Mouse (Mus musculus): ENCODE data around the gene Slc11a2. TPM values are rescaled to one million over a fixed set of nuclear protein-coding genes. Genes with fewer than 3 reads are reported as not detected.

Slc11a2 gene
- polyA plus RNA-seq, 1 experiment from 2014 or later: 28.1 TPM

DNA sequence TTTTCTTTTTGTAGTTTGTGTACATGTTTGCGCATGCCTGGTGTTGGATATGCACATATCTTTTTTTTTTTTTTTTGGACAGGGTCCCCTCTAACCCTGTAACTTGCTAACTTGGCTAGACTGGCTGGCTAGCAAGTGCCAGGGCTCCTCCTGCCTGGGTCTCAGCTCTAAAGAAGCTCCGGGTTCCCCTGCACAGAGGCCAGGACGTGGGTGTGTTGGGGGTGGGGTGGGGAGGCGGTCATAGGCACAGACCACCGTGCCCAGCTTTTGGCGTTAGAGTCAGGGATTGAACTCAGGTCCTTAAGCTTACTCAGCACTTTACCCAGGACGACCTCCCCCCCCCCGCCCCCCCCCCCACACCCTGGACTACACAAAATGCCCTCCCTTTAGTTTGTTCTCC is 42.9 kb upstream of the Slc11a2 start:
- Histone ChIP-seq H3K9me3 (replicated peaks; ENCODE audit: low read length) (no peaks in the 10 kb centered on the region), H3K27ac (no peak overlapping the region), H3K4me2 (ENCODE audit: low read length) (peak overlapping the region; percentile 65; the same call in 1 of the 2 replicates), H3K4me3 (replicated peaks; ENCODE audit: low read depth, low read length) (no peak overlapping the region), H3K27me3 (ENCODE audit: insufficient read depth, low read length) (no peaks in the 10 kb centered on the region), H3K36me3 (ENCODE audit: insufficient read depth, low read length) (peaks cover 4% of the 10 kb centered on the region; the same call in 1 of the 2 replicates), H3K4me1 (replicated peaks; ENCODE audit: insufficient read depth, low read length) (peaks cover 12% of the 10 kb centered on the region; the same call in 1 of the 2 replicates), H3K9ac (ENCODE audit: low read depth, low read length) (no peak overlapping the region)
- DNase-seq (ENCODE audit: low spot score) (no peak), ATAC-seq (replicated peaks; ENCODE audit: low FRiP score, low read depth) (no peak)
- TF ChIP-seq CTCF (IDR thresholded peaks at IDR 0.05; ENCODE audit: low read depth): no peak
- 38% methylated on average over 8 of the region's 8 CpGs for WGBS

DNA sequence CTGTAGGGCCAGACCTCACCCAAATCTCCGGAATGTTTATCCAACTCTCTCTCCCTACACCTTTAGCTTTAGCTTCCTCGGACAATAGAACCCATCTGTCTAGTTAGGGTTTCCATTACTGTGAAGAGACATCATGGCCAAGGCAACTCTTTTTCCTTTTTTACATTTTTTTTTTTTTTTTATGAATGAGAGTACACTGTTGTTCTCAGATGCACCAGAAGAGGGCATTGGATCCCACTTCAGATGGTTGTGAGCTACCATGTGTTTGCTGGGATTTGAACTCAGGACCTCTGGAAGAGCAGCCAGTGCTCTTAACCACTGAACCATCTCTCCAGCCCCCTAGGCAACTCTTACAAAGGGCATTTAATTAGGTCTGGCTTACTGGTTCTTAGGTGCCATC is 40.6 kb upstream of the Slc11a2 start:
- WGBS: 80% methylated on average over 2 of the region's 2 CpGs

DNA sequence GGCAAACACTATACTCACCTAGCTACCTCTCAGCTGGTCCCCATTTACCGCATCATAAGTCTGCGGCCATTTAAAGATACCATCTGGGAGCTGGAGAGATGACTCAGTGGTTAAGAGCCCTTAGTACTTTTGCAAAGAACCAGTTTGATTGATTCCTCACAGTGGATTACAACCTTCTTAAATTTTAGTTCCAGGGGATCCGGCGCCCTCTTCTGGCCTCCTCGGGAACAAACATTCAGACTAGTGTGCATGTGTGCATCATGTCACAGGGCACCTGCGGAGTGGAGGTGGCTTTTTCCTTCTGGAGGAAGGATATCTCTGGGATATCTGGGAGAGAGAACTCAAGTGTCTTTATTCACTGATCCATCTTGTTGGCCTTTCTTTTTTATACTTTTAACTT is 38.8 kb upstream of the Slc11a2 start:
- Histone ChIP-seq H3K9ac (ENCODE audit: low read depth, low read length) (no peak overlapping the region), H3K36me3 (ENCODE audit: insufficient read depth, low read length) (no peaks in the 10 kb centered on the region), H3K4me1 (replicated peaks; ENCODE audit: insufficient read depth, low read length) (0 out of 2 replicates have a peak, but pooled peaks cover 4% of the 10 kb centered on the region), H3K9me3 (replicated peaks; ENCODE audit: low read length) (no peaks in the 10 kb centered on the region), H3K4me3 (replicated peaks; ENCODE audit: low read depth, low read length) (no peak overlapping the region), H3K27ac (no peak overlapping the region), H3K27me3 (ENCODE audit: insufficient read depth, low read length) (no peaks in the 10 kb centered on the region), H3K4me2 (ENCODE audit: low read length) (no peak overlapping the region)
- peak; percentile 82 for TF ChIP-seq CTCF (IDR thresholded peaks at IDR 0.05; ENCODE audit: low read depth)
- 21% methylated on average over 6 of the region's 6 CpGs for WGBS
- peak; percentile 76 for DNase-seq (ENCODE audit: low spot score)
- ATAC-seq (replicated peaks; ENCODE audit: low FRiP score, low read depth): 0 out of 2 replicates have a peak, but pooled peaks have one; percentile 18

More for the DNA sequence above, 40.6 kb upstream of the Slc11a2 start:
- TF ChIP-seq CTCF (IDR thresholded peaks at IDR 0.05; ENCODE audit: low read depth): peak; percentile 25; the same call in 1 of the 2 replicates
- Histone ChIP-seq H3K27me3 (ENCODE audit: insufficient read depth, low read length) (no peaks in the 10 kb centered on the region), H3K9ac (ENCODE audit: low read depth, low read length) (no peak overlapping the region), H3K27ac (no peak overlapping the region), H3K36me3 (ENCODE audit: insufficient read depth, low read length) (no peaks in the 10 kb centered on the region), H3K4me3 (replicated peaks; ENCODE audit: low read depth, low read length) (no peak overlapping the region), H3K4me2 (ENCODE audit: low read length) (no peak overlapping the region), H3K4me1 (replicated peaks; ENCODE audit: insufficient read depth, low read length) (peaks cover 12% of the 10 kb centered on the region; the same call in 1 of the 2 replicates), H3K9me3 (replicated peaks; ENCODE audit: low read length) (no peaks in the 10 kb centered on the region)
- ATAC-seq (replicated peaks; ENCODE audit: low FRiP score, low read depth) (no peak), DNase-seq (ENCODE audit: low spot score) (no peak)

DNA sequence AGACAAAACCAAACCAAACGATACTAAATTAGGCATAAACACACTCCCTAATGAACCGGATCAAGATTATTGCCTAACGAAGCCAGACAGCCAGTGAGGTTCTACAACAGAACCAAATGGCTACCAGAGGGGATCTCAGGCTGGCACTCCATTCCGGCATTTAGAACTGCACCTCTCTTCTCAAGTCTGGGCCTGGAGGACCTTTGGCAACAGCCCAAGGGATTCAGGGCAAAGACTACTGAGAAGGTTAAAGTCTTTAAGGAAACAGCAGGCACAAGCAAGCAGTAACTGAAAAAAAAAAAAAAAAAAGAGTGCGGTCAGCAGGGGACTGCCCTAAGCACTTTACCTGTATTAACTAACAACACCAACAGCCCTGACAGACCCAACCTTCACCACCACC is 37.2 kb upstream of the Slc11a2 start:
- Histone ChIP-seq H3K27me3 (ENCODE audit: insufficient read depth, low read length) (no peaks in the 10 kb centered on the region), H3K4me2 (ENCODE audit: low read length) (no peak overlapping the region), H3K4me3 (replicated peaks; ENCODE audit: low read depth, low read length) (no peak overlapping the region), H3K27ac (peak overlapping the region; percentile 22; the same call in 1 of the 2 replicates), H3K9me3 (replicated peaks; ENCODE audit: low read length) (no peaks in the 10 kb centered on the region), H3K9ac (ENCODE audit: low read depth, low read length) (no peak overlapping the region), H3K36me3 (ENCODE audit: insufficient read depth, low read length) (no peaks in the 10 kb centered on the region), H3K4me1 (replicated peaks; ENCODE audit: insufficient read depth, low read length) (no peaks in the 10 kb centered on the region)
- 43% methylated on average over 5 of the region's 5 CpGs for WGBS
- DNase-seq (ENCODE audit: low spot score) (no peak), ATAC-seq (replicated peaks; ENCODE audit: low FRiP score, low read depth) (no peak)
- TF ChIP-seq CTCF (IDR thresholded peaks at IDR 0.05; ENCODE audit: low read depth): no peak

DNA sequence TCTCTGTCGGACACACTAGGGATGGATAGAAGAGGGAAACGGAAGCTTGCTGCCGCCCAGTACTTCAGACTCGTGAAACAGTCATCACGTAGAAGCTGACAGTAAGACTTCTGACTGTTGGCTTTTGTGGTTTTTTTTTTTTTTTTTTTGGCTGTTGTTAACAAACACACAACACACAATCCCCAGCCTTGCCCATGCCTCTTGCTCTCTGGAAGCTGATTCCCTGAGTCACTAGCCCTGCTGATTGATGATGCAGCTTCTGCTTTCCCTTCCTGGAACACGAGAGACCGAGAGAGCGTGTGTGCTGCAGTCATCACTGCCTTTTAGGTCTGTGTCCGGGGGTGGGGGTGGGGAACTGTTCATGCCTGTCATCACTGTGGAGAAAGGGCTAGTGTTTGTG is 36.8 kb upstream of the Slc11a2 start:
- Histone ChIP-seq H3K9me3 (replicated peaks; ENCODE audit: low read length) (no peaks in the 10 kb centered on the region), H3K36me3 (ENCODE audit: insufficient read depth, low read length) (no peaks in the 10 kb centered on the region), H3K4me1 (replicated peaks; ENCODE audit: insufficient read depth, low read length) (no peaks in the 10 kb centered on the region), H3K4me3 (replicated peaks; ENCODE audit: low read depth, low read length) (no peak overlapping the region), H3K27ac (peak overlapping the region; percentile 22; the same call in 1 of the 2 replicates), H3K27me3 (ENCODE audit: insufficient read depth, low read length) (no peaks in the 10 kb centered on the region), H3K9ac (ENCODE audit: low read depth, low read length) (no peak overlapping the region), H3K4me2 (ENCODE audit: low read length) (no peak overlapping the region)
- no peak for ATAC-seq (replicated peaks; ENCODE audit: low FRiP score, low read depth)
- WGBS: 56% methylated on average over 9 of the region's 9 CpGs
- DNase-seq (ENCODE audit: low spot score): no peak
- TF ChIP-seq CTCF (IDR thresholded peaks at IDR 0.05; ENCODE audit: low read depth): no peak

DNA sequence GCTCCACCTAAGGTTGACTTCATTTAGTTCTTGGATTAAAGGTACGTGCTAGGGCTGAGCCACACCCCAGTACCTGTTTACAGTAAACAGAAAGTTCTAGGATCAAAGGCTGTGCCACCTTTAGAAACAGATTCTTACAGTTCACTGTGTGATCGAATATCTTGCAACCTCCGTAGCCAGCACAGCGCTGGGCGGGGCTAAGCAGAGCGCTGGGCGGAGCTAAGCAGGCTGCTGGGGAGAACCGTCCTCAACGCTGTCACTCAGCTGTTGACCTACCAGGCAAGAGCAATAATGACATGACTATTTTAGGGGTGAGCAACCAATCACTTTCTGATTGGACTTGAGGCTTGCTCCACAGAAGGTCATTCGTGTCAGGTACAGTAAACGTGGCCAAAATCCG is 36.1 kb upstream of the Slc11a2 start:
- H3K9me3 ChIP-seq (replicated peaks; ENCODE audit: low read length): no peaks in the 10 kb centered on the region
- no peak overlapping the region for H3K27ac ChIP-seq
- H3K27me3 ChIP-seq (ENCODE audit: insufficient read depth, low read length): no peaks in the 10 kb centered on the region
- no peak overlapping the region for H3K4me3 ChIP-seq (replicated peaks; ENCODE audit: low read depth, low read length)
- ATAC-seq (replicated peaks; ENCODE audit: low FRiP score, low read depth) (0 out of 2 replicates have a peak, but pooled peaks have one; percentile 38), DNase-seq (ENCODE audit: low spot score) (peak; percentile 58)
- H3K4me2 ChIP-seq (ENCODE audit: low read length): peak overlapping the region; percentile 38
- H3K4me1 ChIP-seq (replicated peaks; ENCODE audit: insufficient read depth, low read length): no peaks in the 10 kb centered on the region
- no peak for TF ChIP-seq CTCF (IDR thresholded peaks at IDR 0.05; ENCODE audit: low read depth)
- H3K36me3 ChIP-seq (ENCODE audit: insufficient read depth, low read length): no peaks in the 10 kb centered on the region
- 8% methylated on average over 12 of the region's 12 CpGs for WGBS
- H3K9ac ChIP-seq (ENCODE audit: low read depth, low read length): no peak overlapping the region

DNA sequence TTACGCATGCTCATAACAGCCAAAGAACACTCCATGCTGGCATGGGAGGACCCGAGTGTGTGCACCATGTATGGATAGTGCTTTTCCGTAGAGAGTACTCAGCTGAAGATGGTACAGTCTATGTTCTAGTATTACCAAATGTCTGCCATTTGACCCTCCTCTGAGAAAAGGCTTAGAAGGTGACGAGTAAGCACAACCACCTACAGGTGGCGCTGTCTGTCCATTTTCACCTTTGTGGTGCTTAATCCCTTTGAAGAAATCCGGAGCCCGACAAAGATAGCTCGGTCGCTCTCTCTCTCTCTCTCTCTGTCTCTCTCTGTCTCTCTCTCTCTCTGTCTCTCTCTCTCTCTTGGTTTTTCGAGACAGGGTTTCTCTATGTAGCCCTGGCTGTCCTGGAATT is 33.2 kb upstream of the Slc11a2 start:
- WGBS: 33% methylated on average over 10 of the region's 10 CpGs
- H3K9ac ChIP-seq (ENCODE audit: low read depth, low read length): no peak overlapping the region
- peak; percentile 75 for TF ChIP-seq CTCF (IDR thresholded peaks at IDR 0.05; ENCODE audit: low read depth)
- no peak overlapping the region for H3K27ac ChIP-seq
- H3K4me1 ChIP-seq (replicated peaks; ENCODE audit: insufficient read depth, low read length): no peaks in the 10 kb centered on the region
- H3K36me3 ChIP-seq (ENCODE audit: insufficient read depth, low read length): no peaks in the 10 kb centered on the region
- ATAC-seq (replicated peaks; ENCODE audit: low FRiP score, low read depth) (no peak), DNase-seq (ENCODE audit: low spot score) (peak; percentile 79)
- H3K4me3 ChIP-seq (replicated peaks; ENCODE audit: low read depth, low read length): no peak overlapping the region
- no peaks in the 10 kb centered on the region for H3K9me3 ChIP-seq (replicated peaks; ENCODE audit: low read length)
- H3K4me2 ChIP-seq (ENCODE audit: low read length): no peak overlapping the region
- H3K27me3 ChIP-seq (ENCODE audit: insufficient read depth, low read length): no peaks in the 10 kb centered on the region

Data from kidney, postnatal 0 days (tissue).